Mouse (Mus musculus): ENCODE results near the gene Nck2.

Nck2 gene

GRCm38 (mm10) chr1:43468978-43469377 is 24.6 kb downstream of the Nck2 start:
- DNase-seq (ENCODE audit: low spot score): no peak

GRCm38 (mm10) chr1:43470421-43471179 is 26.2 kb downstream of the Nck2 start:
- DNase-seq (ENCODE audit: low spot score): no peak

GRCm38 (mm10) chr1:43471180-43472045 is 27.0 kb downstream of the Nck2 start:
- no peak for DNase-seq (ENCODE audit: low spot score)

GRCm38 (mm10) chr1:43472046-43472649 is 27.8 kb downstream of the Nck2 start:
- no peak for DNase-seq (ENCODE audit: low spot score)

- DNase-seq (ENCODE audit: low spot score): no peak
These were observed 29.6 kb downstream of the Nck2 start for GRCm38 (mm10) chr1:43473734-43474534.

GRCm38 (mm10) chr1:43474535-43475409 is 30.4 kb downstream of the Nck2 start:
- DNase-seq (ENCODE audit: low spot score): no peak

GRCm38 (mm10) chr1:43477954-43478353 is 33.6 kb downstream of the Nck2 start:
- DNase-seq (ENCODE audit: low spot score): no peak

- DNase-seq (ENCODE audit: low spot score): no peak
These were observed 40.8 kb downstream of the Nck2 start for GRCm38 (mm10) chr1:43485204-43485603.

- no peak for DNase-seq (ENCODE audit: low spot score)
These were observed 42.1 kb downstream of the Nck2 start for GRCm38 (mm10) chr1:43486500-43486899.

GRCm38 (mm10) chr1:43486956-43487722 is 42.8 kb downstream of the Nck2 start:
- no peak for DNase-seq (ENCODE audit: low spot score)

- DNase-seq (ENCODE audit: low spot score): no peak
These were observed 44.9 kb downstream of the Nck2 start for GRCm38 (mm10) chr1:43489311-43489710.

GRCm38 (mm10) chr1:43491506-43492269 is 47.3 kb downstream of the Nck2 start:
- DNase-seq (ENCODE audit: low spot score): no peak

- DNase-seq (ENCODE audit: low spot score): no peak
These were observed 48.5 kb downstream of the Nck2 start for GRCm38 (mm10) chr1:43492803-43493437.

GRCm38 (mm10) chr1:43496051-43496450 is 51.7 kb downstream of the Nck2 start:
- DNase-seq (ENCODE audit: low spot score): no peak

GRCm38 (mm10) chr1:43496993-43497392 is 52.6 kb downstream of the Nck2 start:
- DNase-seq (ENCODE audit: low spot score): no peak

- DNase-seq (ENCODE audit: low spot score): no peak
These were observed 53.6 kb downstream of the Nck2 start for GRCm38 (mm10) chr1:43497951-43498350.

GRCm38 (mm10) chr1:43500121-43500520 is 55.7 kb downstream of the Nck2 start:
- DNase-seq (ENCODE audit: low spot score): no peak

- no peak for DNase-seq (ENCODE audit: low spot score)
These were observed 57.0 kb downstream of the Nck2 start for GRCm38 (mm10) chr1:43501143-43501919.
